8 mouse cellular contexts compared by ENCODE assay signal in genomic region chr12:17545884-17546283, GRCm38 (mm10). TPM values are rescaled to one million over a fixed set of nuclear protein-coding genes. Genes with fewer than 3 reads are reported as not detected.
DNase-seq lines count a peak whose midpoint lies in the region; ATAC-seq and TF ChIP-seq lines count a peak whose summit lies in the region.

No protein-coding gene starts in this region.

- H3K9me3 ChIP-seq in ES-E14 (ENCODE audit: control insufficient read depth, insufficient read depth, low read depth, low read length) = no peaks in the 10 kb centered on the region
- H3K9me3 ChIP-seq in hindbrain, embryonic 11.5 days (ENCODE audit: control insufficient read depth, low read length) = no peaks in the 10 kb centered on the region

- in situ Hi-C loops in ES-E14 (cut with MboI; ENCODE audit: low sequenced_read_pairs in 2 of 2, unreplicated experiment in 2 of 2) = no loop called here

- 5% methylated on average over 8 of the region's 8 CpGs for WGBS in hindbrain, embryonic 11.5 days
- WGBS in macrophage (ENCODE audit: missing documents) = 15% methylated on average over 8 of the region's 8 CpGs

- no peaks in the 10 kb centered on the region for H3K27me3 ChIP-seq in hindbrain, embryonic 11.5 days (ENCODE audit: control insufficient read depth, insufficient read depth, low read length)

- peak overlapping the region; percentile 61 for H3K4me2 ChIP-seq in hindbrain, embryonic 11.5 days (replicated peaks; ENCODE audit: low read depth, low read length)

- H3K27ac ChIP-seq in ES-E14 (ENCODE audit: insufficient read depth, low read depth, low read length, poor library complexity, severe bottlenecking) (no peak overlapping the region), macrophage (peak overlapping the region; percentile 12; the same call in 1 of the 2 replicates)
- no peak overlapping the region for H3K27ac ChIP-seq in hindbrain, embryonic 11.5 days (ENCODE audit: low read depth, low read length)

- no peaks in the 10 kb centered on the region; a peak in 1 of 4 replicates for H3K4me1 ChIP-seq in ES-E14 (ENCODE audit: control insufficient read depth in 2 of 2, insufficient read depth in 2 of 2, low read length in 2 of 2, poor library complexity in 1 of 2)
- H3K4me1 ChIP-seq in hindbrain, embryonic 11.5 days (replicated peaks; ENCODE audit: control insufficient read depth, insufficient read depth, low read length) = no peaks in the 10 kb centered on the region

- peaks cover 15% of the 10 kb centered on the region for H3K79me2 ChIP-seq in macrophage (ENCODE audit: inconsistent target)

- DNase-seq in embryo, embryonic 10 days (ENCODE audit: low spot score) = peak; percentile 16
- DNase-seq in embryo, embryonic 9.5 days (ENCODE audit: extremely low spot score) = no peak
- DNase-seq in ES-E14 (ENCODE audit: low read depth, low spot score) = no peak
- peak; percentile 37 for DNase-seq in hindbrain, embryonic 11.5 days (ENCODE audit: low spot score)
- no peak for DNase-seq in cerebellum, adult 9-11 months
- no peak for DNase-seq in cerebellum, adult 8-10 months
- DNase-seq in urinary bladder, postnatal 14 days (ENCODE audit: low spot score) = no peak

- peak overlapping the region; percentile 87 to 95 for H3K4me3 ChIP-seq in ES-E14 (ENCODE audit: insufficient read depth in 1 of 2, low read depth in 1 of 2, low read length in 2 of 2, poor library complexity in 1 of 2, severe bottlenecking in 1 of 2)
- peak overlapping the region; percentile 91 for H3K4me3 ChIP-seq in hindbrain, embryonic 11.5 days (ENCODE audit: low read depth, low read length)
- peak overlapping the region; percentile 69 for H3K4me3 ChIP-seq in macrophage (ENCODE audit: inconsistent target)

- ATAC-seq in hindbrain, embryonic 11.5 days (ENCODE audit: low FRiP score) = no peak

- H3K36me3 ChIP-seq in ES-E14 (ENCODE audit: control insufficient read depth, insufficient read depth, low read length, poor library complexity, severe bottlenecking) (peaks cover 35% of the 10 kb centered on the region), macrophage (ENCODE audit: inconsistent target) (peaks cover 27% of the 10 kb centered on the region)
- H3K36me3 ChIP-seq in hindbrain, embryonic 11.5 days (ENCODE audit: control insufficient read depth, insufficient read depth, low read length) = no peaks in the 10 kb centered on the region

- H3K9ac ChIP-seq in ES-E14 (ENCODE audit: insufficient read depth, low read depth, low read length, poor library complexity, severe bottlenecking) = peak overlapping the region; percentile 69; the same call in 1 of the 2 replicates
- peak overlapping the region; percentile 44; the same call in 1 of the 2 replicates for H3K9ac ChIP-seq in hindbrain, embryonic 11.5 days (ENCODE audit: low read depth, low read length)

TF ChIP-seq in ES-E14, 5 proteins besides CTCF, POLR2A, EP300 and RAD21:
- TF ChIP-seq CHD2 (IDR thresholded peaks at IDR 0.05; ENCODE audit: low read depth, low read length) (no peak), HCFC1 (IDR thresholded peaks at IDR 0.05; ENCODE audit: borderline replicate concordance, insufficient read depth, low read length) (no peak), ZNF384 (IDR thresholded peaks at IDR 0.05; ENCODE audit: low read depth, low read length) (no peak), MAFK (IDR thresholded peaks at IDR 0.05; ENCODE audit: insufficient read depth, low read depth, low read length) (no peak), ZC3H11A (IDR thresholded peaks at IDR 0.05; ENCODE audit: borderline replicate concordance, low read depth, low read length) (no peak)

RNA-seq across cellular contexts. Expression of gene Odc1, which starts 1.3 kb away (rescaled TPM):
- total RNA-seq in ES-E14 (2012; rRNA removed) = 822 and 869 TPM in 2 replicates
- polyA plus RNA-seq in hindbrain, embryonic 11.5 days (2014; fragmentation: Nextera tagmentation; extraction: Ambion mirVana) = 267 and 302 TPM in 2 replicates
- 1,000 to 10,000 TPM in 1 of 26 experiments, 100 to 1,000 TPM in 17, 10 to 100 TPM in 8; 40.7 to 1,413 (median 154) TPM for total RNA-seq in macrophage (2018; cell fraction: chromatin; rRNA removed)
- total RNA-seq in macrophage (2018; cell fraction: cytosol; rRNA removed) = 100 to 1,000 TPM in 13 of 26 experiments, 10 to 100 TPM in 13; 74.5 to 422 (median 99.5) TPM
- total RNA-seq in macrophage (2018; cell fraction: nucleus; rRNA removed) = 100 to 1,000 TPM in 14 of 26 experiments, 10 to 100 TPM in 12; 39.7 to 479 (median 103) TPM
- polyA plus RNA-seq in macrophage (2018) = 39.5 to 194 TPM (median 150 TPM) in 3 replicates

Comparison
In these comparisons a context has a peak if more than half of its experiments do, and no peak if none do; other contexts are left out.
1. DNase-seq: peak in embryo, embryonic 10 days (single experiment) and hindbrain, embryonic 11.5 days (single experiment); none in embryo, embryonic 9.5 days (single experiment), ES-E14 (single experiment), cerebellum, adult 9-11 months (single experiment), cerebellum, adult 8-10 months (single experiment) and urinary bladder, postnatal 14 days (single experiment).
2. Peak in every context shown above with its lines, with median percentiles within 50 percentile points of each other: H3K4me3 ChIP-seq.